ENCODE assay signal across 35 mouse cellular contexts in the genomic region with DNA sequence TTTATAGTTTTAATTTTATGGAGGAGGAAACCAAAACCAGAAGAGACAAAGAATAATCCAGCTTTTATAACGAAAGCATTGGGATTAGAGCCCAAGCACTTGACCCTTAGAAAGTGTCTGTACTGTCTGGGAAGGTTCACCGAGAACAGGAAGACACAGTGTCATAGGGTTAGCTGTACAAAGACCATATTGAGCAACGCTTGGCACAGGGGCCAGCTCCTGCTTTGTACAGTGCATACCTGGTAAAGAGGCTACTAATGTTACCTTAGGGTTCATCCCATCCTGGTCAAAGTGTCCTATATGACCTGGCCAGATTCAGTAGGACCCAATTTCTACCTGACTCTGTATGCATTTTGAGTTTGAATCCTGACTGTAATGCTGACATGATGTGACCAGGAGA. TPM values are rescaled to one million over a fixed set of nuclear protein-coding genes. Genes with fewer than 3 reads are reported as not detected.
DNase-seq lines count a peak whose midpoint lies in the region; ATAC-seq and TF ChIP-seq lines count a peak whose summit lies in the region.
"Had no signal": no experiment of that assay in that cellular context is flagged by ENCODE, and none has a peak within 500 bp of the region (broad histone marks: within the 10 kb centered on the region; RNA-seq: fewer than 3 reads in every experiment).

No protein-coding gene starts in this region.

- no peaks in the 10 kb centered on the region for H3K27me3 ChIP-seq in kidney, embryonic 16.5 days (ENCODE audit: insufficient read depth, low read length)
- H3K27me3 ChIP-seq in liver, adult 2 months (ENCODE audit: control insufficient read depth, insufficient read depth, low read length): no peaks in the 10 kb centered on the region
- no peaks in the 10 kb centered on the region for H3K27me3 ChIP-seq in liver, embryonic 11.5 days (replicated peaks; ENCODE audit: control insufficient read depth, insufficient read depth, low read length)
- H3K27me3 ChIP-seq: hindbrain, embryonic 12.5 days; midbrain, embryonic 15.5 days; neural tube, embryonic 15.5 days had no signal

- no peak for ATAC-seq in kidney, embryonic 16.5 days (ENCODE audit: low FRiP score, low TSS enrichment)
- ATAC-seq in liver, embryonic 11.5 days (replicated peaks; ENCODE audit: low FRiP score): no peak
- ATAC-seq: forebrain, embryonic 14.5 days; hindbrain, postnatal 0 days; intestine, embryonic 16.5 days; midbrain, embryonic 15.5 days had no signal

- no peaks in the 10 kb centered on the region for H3K36me3 ChIP-seq in kidney, embryonic 16.5 days (ENCODE audit: insufficient read depth, low read length)
- H3K36me3 ChIP-seq in liver, adult 2 months (ENCODE audit: control insufficient read depth, insufficient read depth, low read length): peaks cover 19% of the 10 kb centered on the region
- H3K36me3 ChIP-seq in liver, embryonic 11.5 days (ENCODE audit: control insufficient read depth, insufficient read depth, low read length): no peaks in the 10 kb centered on the region
- H3K36me3 ChIP-seq: hindbrain, embryonic 12.5 days; limb, embryonic 13.5 days; midbrain, embryonic 10.5 days; midbrain, embryonic 15.5 days; neural tube, embryonic 15.5 days had no signal

- no peak for TF ChIP-seq CTCF in liver, adult 2 months (IDR thresholded peaks at IDR 0.05; ENCODE audit: low read depth, low read length)

- H3K27ac ChIP-seq in kidney, embryonic 16.5 days (ENCODE audit: low read length): no peak overlapping the region
- peak overlapping the region; percentile 83 for H3K27ac ChIP-seq in liver, adult 2 months (replicated peaks; ENCODE audit: insufficient read depth, low read depth, low read length)
- no peak overlapping the region for H3K27ac ChIP-seq in liver, embryonic 11.5 days (ENCODE audit: low read depth, low read length)
- H3K27ac ChIP-seq: hindbrain, embryonic 12.5 days; hindbrain, postnatal 0 days; layer of hippocampus, adult 2 months; left cerebral cortex, adult 2 months; limb, embryonic 13.5 days; midbrain, embryonic 10.5 days; midbrain, embryonic 15.5 days; neural tube, embryonic 15.5 days had no signal

- H3K79me2 ChIP-seq in liver, adult 2 months (ENCODE audit: control insufficient read depth, insufficient read depth, low read length): peaks cover 15% of the 10 kb centered on the region; the same call in 1 of the 2 replicates

- intact Hi-C loops in left cerebral cortex, postnatal 36 days (cut with DNase I): no loop called here

- no peak overlapping the region for H3K9ac ChIP-seq in kidney, embryonic 16.5 days (replicated peaks; ENCODE audit: low read length)
- H3K9ac ChIP-seq in liver, adult 2 months (ENCODE audit: low read depth, low read length): peak overlapping the region; percentile 54; the same call in 1 of the 2 replicates
- no peak overlapping the region for H3K9ac ChIP-seq in liver, embryonic 11.5 days (ENCODE audit: low read depth, low read length)
- H3K9ac ChIP-seq: hindbrain, embryonic 12.5 days; limb, embryonic 13.5 days; lung, embryonic 14.5 days; midbrain, embryonic 15.5 days; neural tube, embryonic 15.5 days had no signal

- H3K4me1 ChIP-seq in kidney, embryonic 16.5 days (ENCODE audit: insufficient read depth, low read length): peaks cover 8% of the 10 kb centered on the region; the same call in 1 of the 2 replicates
- H3K4me1 ChIP-seq in liver, adult 2 months (ENCODE audit: control insufficient read depth, insufficient read depth, low read length): peaks cover 20% of the 10 kb centered on the region
- peaks cover 6% of the 10 kb centered on the region for H3K4me1 ChIP-seq in liver, embryonic 11.5 days (replicated peaks; ENCODE audit: control insufficient read depth, insufficient read depth, low read length)

- no peak overlapping the region for H3K4me2 ChIP-seq in kidney, embryonic 16.5 days (replicated peaks; ENCODE audit: low read depth, low read length)
- H3K4me2 ChIP-seq in liver, embryonic 11.5 days: no peak overlapping the region
- H3K4me2 ChIP-seq: hindbrain, embryonic 12.5 days; limb, embryonic 13.5 days; lung, embryonic 14.5 days; midbrain, embryonic 15.5 days; neural tube, embryonic 15.5 days had no signal

- no peaks in the 10 kb centered on the region for H3K9me3 ChIP-seq in kidney, embryonic 16.5 days (ENCODE audit: low read length)
- no peaks in the 10 kb centered on the region for H3K9me3 ChIP-seq in liver, embryonic 11.5 days (ENCODE audit: control insufficient read depth, low read length)
- H3K9me3 ChIP-seq: G1E; hindbrain, embryonic 12.5 days; limb, embryonic 13.5 days; midbrain, embryonic 10.5 days; midbrain, embryonic 15.5 days; neural tube, embryonic 15.5 days had no signal

- peak; percentile 84 for DNase-seq in kidney, adult 11 months
- DNase-seq in liver, adult 2 months (ENCODE audit: extremely low read depth, low read depth, low spot score): peak; percentile 98
- no peak for DNase-seq in liver, embryonic 11.5 days (ENCODE audit: low spot score)
- peak; percentile 65 to 87 for DNase-seq in kidney, postnatal 25 days
- no peak for DNase-seq in left cerebral cortex, postnatal 36 days (ENCODE audit: low spot score in 2 of 2)
- DNase-seq in cerebellum, adult 9-11 months: no peak
- DNase-seq: adrenal gland, postnatal 10 days; cerebellum, adult 8-10 months; cerebellum, postnatal 36 days; gastrocnemius, postnatal 14 days; heart, postnatal 14 days; lung, embryonic 14.5 days; lung, postnatal 14 days; retina, postnatal 1 day; right cerebral cortex, postnatal 25 days; spleen, adult 18-20 months; thymus, postnatal 14 days had no signal

- no peak for TF ChIP-seq POLR2A in liver, adult 2 months (IDR thresholded peaks at IDR 0.05; ENCODE audit: extremely low read depth, insufficient read depth, low read length)

- H3K4me3 ChIP-seq in kidney, embryonic 16.5 days (ENCODE audit: low read length): no peak overlapping the region
- H3K4me3 ChIP-seq in liver, adult 2 months (ENCODE audit: insufficient read depth, low read depth, low read length): peak overlapping the region; percentile 46
- no peak overlapping the region for H3K4me3 ChIP-seq in liver, embryonic 11.5 days (ENCODE audit: low read depth, low read length)
- H3K4me3 ChIP-seq: hindbrain, embryonic 12.5 days; layer of hippocampus, adult 2 months; left cerebral cortex, adult 2 months; limb, embryonic 13.5 days; midbrain, embryonic 10.5 days; midbrain, embryonic 15.5 days; neural tube, embryonic 15.5 days had no signal

- 76% methylated on average over 3 of the region's 3 CpGs for WGBS in kidney, embryonic 16.5 days
- 11% methylated on average over 3 of the region's 3 CpGs for WGBS in liver, adult 2 months
- WGBS in liver, embryonic 11.5 days: 69% methylated on average over 3 of the region's 3 CpGs

RNA-seq across cellular contexts. Expression of a gene that starts 2.2 kb away (rescaled TPM):
- 31.8 and 32.9 TPM in 2 replicates for polyA plus RNA-seq in kidney, embryonic 16.5 days (2015; fragmentation: Nextera tagmentation; extraction: Ambion mirVana)
- total RNA-seq in liver, adult 2 months (2014; rRNA removed): 39.9 and 51.1 TPM in 2 replicates
- 127 and 134 TPM in 2 replicates for polyA plus RNA-seq in liver, adult 2 months (2012; rRNA removed)
- polyA plus RNA-seq in liver, embryonic 11.5 days (2014; fragmentation: Nextera tagmentation; extraction: Ambion mirVana): 25.2 and 25.6 TPM in 2 replicates
- 10 to 100 TPM; 12.4 to 13.9 TPM for total RNA-seq in left cerebral cortex, postnatal 36 days (2021)

RNA-seq across cellular contexts. Expression of a gene that starts 11.8 kb away (rescaled TPM):
- polyA plus RNA-seq in kidney, embryonic 16.5 days (2015; fragmentation: Nextera tagmentation; extraction: Ambion mirVana): 1.2 and 1.3 TPM in 2 replicates
- 0.18 and 1.0 TPM in 2 replicates for total RNA-seq in liver, adult 2 months (2014; rRNA removed)
- polyA plus RNA-seq in liver, adult 2 months (2012; rRNA removed): 3.2 TPM in 2 replicates
- 1.3 and 1.5 TPM in 2 replicates for polyA plus RNA-seq in liver, embryonic 11.5 days (2014; fragmentation: Nextera tagmentation; extraction: Ambion mirVana)
- 10 to 100 TPM; 11.8 to 12.9 TPM for total RNA-seq in left cerebral cortex, postnatal 36 days (2021)

RNA-seq across cellular contexts. Expression of a gene that starts 11.9 kb away (rescaled TPM):
- 0.40 TPM in 1 of 2 replicates, not detected in the other for polyA plus RNA-seq in kidney, embryonic 16.5 days (2015; fragmentation: Nextera tagmentation; extraction: Ambion mirVana)
- not detected in 2 replicates for total RNA-seq in liver, adult 2 months (2014; rRNA removed)
- 0.37 TPM in 1 of 2 replicates, not detected in the other for polyA plus RNA-seq in liver, adult 2 months (2012; rRNA removed)
- not detected in 2 replicates for polyA plus RNA-seq in liver, embryonic 11.5 days (2014; fragmentation: Nextera tagmentation; extraction: Ambion mirVana)
- total RNA-seq in left cerebral cortex, postnatal 36 days (2021): not detected
- total RNA-seq: adrenal gland, postnatal 10 days; G1E; granulocyte monocyte progenitor cell, adult 5-6 weeks; heart, postnatal 14 days; hindbrain, postnatal 0 days; layer of hippocampus, adult 2 months; layer of hippocampus, postnatal 14 days; left cerebral cortex, adult 2 months; left cerebral cortex, postnatal 25 days had no signal
- polyA plus RNA-seq: embryonic facial prominence, embryonic 11.5 days; heart, embryonic 14.5 days; hindbrain, embryonic 12.5 days; intestine, embryonic 16.5 days; midbrain, embryonic 10.5 days; stomach, embryonic 16.5 days had no signal

RNA-seq across cellular contexts. Expression of a gene that starts 31.6 kb away (rescaled TPM):
- 11.6 and 19.6 TPM in 2 replicates for polyA plus RNA-seq in kidney, embryonic 16.5 days (2015; fragmentation: Nextera tagmentation; extraction: Ambion mirVana)
- total RNA-seq in liver, adult 2 months (2014; rRNA removed): 1.1 and 2.3 TPM in 2 replicates
- 2.4 and 3.8 TPM in 2 replicates for polyA plus RNA-seq in liver, adult 2 months (2012; rRNA removed)
- polyA plus RNA-seq in liver, embryonic 11.5 days (2014; fragmentation: Nextera tagmentation; extraction: Ambion mirVana): 12.6 and 14.0 TPM in 2 replicates
- 10 to 100 TPM; 10.2 to 14.6 TPM for total RNA-seq in left cerebral cortex, postnatal 36 days (2021)

RNA-seq across cellular contexts. Expression of a gene that starts 42.6 kb away (rescaled TPM):
- 2.8 and 3.3 TPM in 2 replicates for polyA plus RNA-seq in kidney, embryonic 16.5 days (2015; fragmentation: Nextera tagmentation; extraction: Ambion mirVana)
- total RNA-seq in liver, adult 2 months (2014; rRNA removed): 0.09 and 0.13 TPM in 2 replicates
- 0.09 TPM in 1 of 2 replicates, not detected in the other for polyA plus RNA-seq in liver, adult 2 months (2012; rRNA removed)
- polyA plus RNA-seq in liver, embryonic 11.5 days (2014; fragmentation: Nextera tagmentation; extraction: Ambion mirVana): 1.9 and 2.4 TPM in 2 replicates
- 10 to 100 TPM; 88.7 to 95.3 TPM for total RNA-seq in left cerebral cortex, postnatal 36 days (2021)

Comparison
In these comparisons a context has a peak if more than half of its experiments do, and no peak if none do; other contexts are left out.
1. DNase-seq: peak in kidney, adult 11 months (single experiment), liver, adult 2 months (single experiment) and kidney, postnatal 25 days (2 of 2); none in liver, embryonic 11.5 days (single experiment), left cerebral cortex, postnatal 36 days (0 of 2) and cerebellum, adult 9-11 months (single experiment).